Mouse (Mus musculus): ENCODE results near the gene Kif21a.

Kif21a gene

GRCm38 (mm10) chr15:91018161-91018860 lies 31.4 kb downstream of the Kif21a start:
- DNase-seq (ENCODE audit: low spot score in 2 of 2) = no peak

- DNase-seq (ENCODE audit: low spot score in 2 of 2) = no peak
Observed at GRCm38 (mm10) chr15:91017261-91018160, 32.2 kb downstream of the Kif21a start.

- no peak for DNase-seq (ENCODE audit: low spot score in 2 of 2)
Observed at GRCm38 (mm10) chr15:91016366-91016765, 33.4 kb downstream of the Kif21a start.

GRCm38 (mm10) chr15:91012793-91013580 lies 36.8 kb downstream of the Kif21a start:
- no peak for DNase-seq (ENCODE audit: low spot score in 2 of 2)

GRCm38 (mm10) chr15:91010218-91010617 lies 39.5 kb downstream of the Kif21a start:
- DNase-seq (ENCODE audit: low spot score in 2 of 2) = no peak

GRCm38 (mm10) chr15:91007123-91007830 lies 42.5 kb downstream of the Kif21a start:
- no peak for DNase-seq (ENCODE audit: low spot score in 2 of 2)

GRCm38 (mm10) chr15:91004726-91005125 lies 45.0 kb downstream of the Kif21a start:
- DNase-seq (ENCODE audit: low spot score in 2 of 2) = no peak

GRCm38 (mm10) chr15:91001037-91001616 lies 48.6 kb downstream of the Kif21a start:
- DNase-seq (ENCODE audit: low spot score in 2 of 2) = no peak

- no peak for DNase-seq (ENCODE audit: low spot score in 2 of 2)
Observed at GRCm38 (mm10) chr15:91000280-91001036, 49.3 kb downstream of the Kif21a start.

- DNase-seq (ENCODE audit: low spot score in 2 of 2) = no peak
Observed at GRCm38 (mm10) chr15:90992871-90993270, 56.9 kb downstream of the Kif21a start.

- no peak for DNase-seq (ENCODE audit: low spot score in 2 of 2)
Observed at GRCm38 (mm10) chr15:90992388-90992787, 57.4 kb downstream of the Kif21a start.

- DNase-seq (ENCODE audit: low spot score in 2 of 2) = no peak
Observed at GRCm38 (mm10) chr15:90991843-90992242, 57.9 kb downstream of the Kif21a start.

- DNase-seq (ENCODE audit: low spot score in 2 of 2) = no peak
Observed at GRCm38 (mm10) chr15:90987714-90988250, 62.0 kb downstream of the Kif21a start.

GRCm38 (mm10) chr15:90975914-90976313 lies 73.8 kb downstream of the Kif21a start:
- no peak for DNase-seq (ENCODE audit: low spot score in 2 of 2)

GRCm38 (mm10) chr15:90971914-90972767 lies 77.6 kb downstream of the Kif21a start:
- no peak for DNase-seq (ENCODE audit: low spot score in 2 of 2)

- no peak for DNase-seq (ENCODE audit: low spot score in 2 of 2)
Observed at GRCm38 (mm10) chr15:90963320-90963719, 86.4 kb downstream of the Kif21a start.

- DNase-seq (ENCODE audit: low spot score in 2 of 2) = no peak
Observed at GRCm38 (mm10) chr15:90962548-90962947, 87.2 kb downstream of the Kif21a start.

- no peak for DNase-seq (ENCODE audit: low spot score in 2 of 2)
Observed at GRCm38 (mm10) chr15:90960831-90961554, 88.8 kb downstream of the Kif21a start.

Data from spleen, postnatal 4 days (tissue).